Mouse (Mus musculus): ENCODE data around the gene Zfp112. TPM values are rescaled to one million over a fixed set of nuclear protein-coding genes. Genes with fewer than 3 reads are reported as not detected.

Gene Zfp112
- polyA plus RNA-seq, 1 experiment: 1.2 TPM

DNA sequence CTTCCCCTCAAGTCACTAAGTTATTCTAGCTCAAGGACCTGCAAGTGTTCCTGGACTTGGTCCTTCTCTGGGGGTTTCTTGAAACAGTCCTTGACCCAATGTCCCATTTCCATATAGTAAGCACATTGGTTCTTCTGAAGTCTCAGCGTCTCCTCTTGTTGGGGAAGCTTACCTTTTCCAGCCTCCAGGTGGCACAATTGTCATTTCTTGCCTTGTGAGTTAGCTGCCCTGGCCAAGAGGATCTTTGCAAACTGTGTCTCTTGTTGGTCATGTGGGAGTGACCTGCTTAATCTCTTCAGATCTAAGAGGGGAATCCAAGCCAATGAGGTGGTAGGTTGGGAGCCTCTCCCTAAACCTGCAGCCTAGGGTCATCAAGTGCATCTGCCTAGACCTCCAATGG lies 41.2 kb downstream of the Zfp112 start:
- TF ChIP-seq MYOG (IDR thresholded peaks at IDR 0.05; ENCODE audit: control insufficient read depth in 1 of 3, insufficient read depth in 1 of 3, insufficient read length in 2 of 3, low read depth in 2 of 3): no peak
- no peak for TF ChIP-seq MYOD1 (IDR thresholded peaks at IDR 0.05; ENCODE audit: control insufficient read depth in 1 of 3, insufficient read length in 2 of 3, low read depth in 2 of 3)
- no peak for TF ChIP-seq E2F4 (IDR thresholded peaks at IDR 0.05; ENCODE audit: insufficient read depth)
- Histone ChIP-seq H3K36me3 (ENCODE audit: control insufficient read depth, insufficient read depth) (no peaks in the 10 kb centered on the region), H3K27me3 (ENCODE audit: control insufficient read depth, insufficient read depth, insufficient read length) (no peaks in the 10 kb centered on the region), H3ac (ENCODE audit: control insufficient read depth, insufficient read length) (no peak overlapping the region), H3K79me2 (ENCODE audit: control insufficient read depth, insufficient read depth) (no peaks in the 10 kb centered on the region), H3K4me3 (no peak overlapping the region), H3K4me2 (ENCODE audit: low read depth) (no peak overlapping the region)

DNA sequence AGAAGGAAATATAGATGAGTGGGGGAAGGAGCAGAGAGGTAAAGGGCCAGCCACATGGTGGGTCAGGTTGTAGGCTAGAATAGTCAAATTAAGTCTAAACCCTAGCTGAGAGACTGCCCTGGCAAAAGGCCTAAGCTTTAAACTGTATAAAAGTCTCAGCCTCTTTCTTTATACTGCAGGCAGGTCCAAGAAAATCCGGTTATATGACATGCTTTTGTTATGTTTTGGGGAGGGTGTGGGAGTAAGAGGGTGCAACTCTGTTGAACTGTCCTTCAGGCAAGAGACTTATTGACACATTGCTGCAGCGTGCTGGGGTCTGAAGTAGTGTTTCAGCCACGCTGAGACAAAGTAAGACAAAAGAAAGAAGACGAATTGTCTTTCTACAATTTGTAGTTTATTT lies 60.1 kb downstream of the Zfp112 start:
- Histone ChIP-seq H3K36me3 (ENCODE audit: control insufficient read depth, insufficient read depth) (no peaks in the 10 kb centered on the region), H3K4me3 (no peak overlapping the region), H3ac (ENCODE audit: control insufficient read depth, insufficient read length) (no peak overlapping the region), H3K27me3 (ENCODE audit: control insufficient read depth, insufficient read depth, insufficient read length) (no peaks in the 10 kb centered on the region), H3K79me2 (ENCODE audit: control insufficient read depth, insufficient read depth) (no peaks in the 10 kb centered on the region), H3K4me2 (ENCODE audit: low read depth) (no peak overlapping the region)
- TF ChIP-seq MYOG (IDR thresholded peaks at IDR 0.05; ENCODE audit: control insufficient read depth in 1 of 3, insufficient read depth in 1 of 3, insufficient read length in 2 of 3, low read depth in 2 of 3) (no peak), POLR2A (IDR thresholded peaks at IDR 0.05; ENCODE audit: insufficient read length, low read depth) (no peak), USF1 (IDR thresholded peaks at IDR 0.05; ENCODE audit: low read depth) (no peak)

DNA sequence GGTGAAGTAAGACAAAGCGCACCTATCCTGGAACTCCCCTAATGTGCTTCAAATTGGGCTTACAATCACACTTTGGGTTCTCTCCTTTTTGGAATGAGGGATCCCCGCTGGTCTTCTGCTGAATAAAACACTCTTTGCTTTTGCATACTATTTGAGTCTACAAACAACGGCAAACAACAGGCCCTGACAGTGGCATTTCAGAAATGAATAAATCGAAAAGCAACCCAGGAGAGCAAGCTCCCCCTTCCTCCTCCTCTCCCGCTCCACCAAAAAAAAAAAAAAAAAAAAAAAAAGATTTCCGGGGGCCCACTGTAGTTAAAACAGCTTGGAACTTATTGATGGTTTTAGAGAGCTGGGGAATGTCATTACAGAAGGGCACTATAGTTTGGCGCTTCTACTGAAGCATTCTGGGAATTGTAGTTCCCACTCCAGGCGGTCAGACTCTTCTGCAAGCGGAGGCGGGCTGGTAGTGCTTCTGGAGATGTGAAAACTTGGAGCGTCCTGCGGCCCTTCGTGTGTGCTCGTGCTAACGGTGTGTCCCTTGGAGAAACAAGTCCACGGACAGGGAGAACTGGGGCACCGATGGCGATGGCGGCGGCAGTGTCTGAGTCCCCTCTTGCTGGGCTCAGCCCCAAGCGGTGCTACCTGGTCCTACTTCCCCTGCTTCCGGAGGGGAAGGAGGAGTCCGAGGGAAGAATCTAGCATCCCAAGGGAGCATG lies 62.7 kb downstream of the Zfp112 start, which contains the start of gene Zfp114:
TSS of gene Zfp114 (plus strand) at position 443 of the 719 bp plus-strand sequence.
- H3K4me2 ChIP-seq (ENCODE audit: low read depth): no peak within 1 kb of the TSS
- TF ChIP-seq MAX (IDR thresholded peaks at IDR 0.05; ENCODE audit: low read depth) (no peak), MYOG (IDR thresholded peaks at IDR 0.05; ENCODE audit: control insufficient read depth in 1 of 3, insufficient read depth in 1 of 3, insufficient read length in 2 of 3, low read depth in 2 of 3) (no peak), REST (IDR thresholded peaks at IDR 0.05; ENCODE audit: insufficient read depth, insufficient read length) (no peak), SRF (IDR thresholded peaks at IDR 0.05; ENCODE audit: control insufficient read depth, insufficient read length, low read depth) (no peak), USF1 (IDR thresholded peaks at IDR 0.05; ENCODE audit: low read depth) (no peak), E2F4 (IDR thresholded peaks at IDR 0.05; ENCODE audit: insufficient read depth) (no peak)

DNA sequence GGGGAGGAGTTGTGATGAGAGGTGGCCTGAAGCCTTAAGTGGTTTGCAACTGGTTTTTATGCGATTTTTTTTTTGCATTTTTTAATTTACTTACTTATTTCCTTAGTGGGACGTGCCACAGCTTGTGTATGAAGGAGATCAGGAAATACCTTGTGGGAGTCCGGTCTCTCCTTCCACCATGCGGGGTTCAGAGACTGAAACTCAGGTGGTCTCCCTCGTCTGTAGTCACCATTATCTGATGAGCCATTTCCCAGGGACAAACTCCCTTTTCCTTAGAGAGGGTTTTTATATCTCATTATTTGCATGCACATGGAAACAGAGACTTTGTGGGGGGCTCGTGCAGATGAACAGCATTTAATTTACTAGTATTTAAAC lies 63.2 kb downstream of the Zfp112 start:
- H3K4me2 ChIP-seq (ENCODE audit: low read depth): no peak overlapping the region
- TF ChIP-seq E2F4 (IDR thresholded peaks at IDR 0.05; ENCODE audit: insufficient read depth): no peak
- no peak for TF ChIP-seq POLR2AphosphoS2 (IDR thresholded peaks at IDR 0.05; ENCODE audit: insufficient read length, low read depth)
- TF ChIP-seq MYOD1 (IDR thresholded peaks at IDR 0.05; ENCODE audit: control insufficient read depth in 1 of 3, insufficient read length in 2 of 3, low read depth in 2 of 3): no peak
- TF ChIP-seq MYOG (IDR thresholded peaks at IDR 0.05; ENCODE audit: control insufficient read depth in 1 of 3, insufficient read depth in 1 of 3, insufficient read length in 2 of 3, low read depth in 2 of 3): no peak
- TF ChIP-seq REST (IDR thresholded peaks at IDR 0.05; ENCODE audit: insufficient read depth, insufficient read length): no peak
- no peak for TF ChIP-seq TCF12 (IDR thresholded peaks at IDR 0.05; ENCODE audit: insufficient read depth, poor library complexity, severe bottlenecking)
- no peak for TF ChIP-seq CEBPB (IDR thresholded peaks at IDR 0.05; ENCODE audit: insufficient read depth, poor library complexity, severe bottlenecking)
- no peak for TF ChIP-seq POLR2A (IDR thresholded peaks at IDR 0.05; ENCODE audit: insufficient read length, low read depth)

More for the DNA sequence above, 62.7 kb downstream of the Zfp112 start, which contains the start of gene Zfp114:
- Histone ChIP-seq H3ac (ENCODE audit: control insufficient read depth, insufficient read length) (no peak within 1 kb of the TSS), H3K27me3 (ENCODE audit: control insufficient read depth, insufficient read depth, insufficient read length) (no peaks in the 10 kb centered on the region), H3K79me2 (ENCODE audit: control insufficient read depth, insufficient read depth) (no peaks in the 10 kb centered on the region), H3K36me3 (ENCODE audit: control insufficient read depth, insufficient read depth) (no peaks in the 10 kb centered on the region), H3K4me3 (no peak within 1 kb of the TSS)

More for the DNA sequence above, 63.2 kb downstream of the Zfp112 start:
- Histone ChIP-seq H3K4me3 (no peak overlapping the region), H3K79me2 (ENCODE audit: control insufficient read depth, insufficient read depth) (no peaks in the 10 kb centered on the region), H3ac (ENCODE audit: control insufficient read depth, insufficient read length) (no peak overlapping the region), H3K36me3 (ENCODE audit: control insufficient read depth, insufficient read depth) (no peaks in the 10 kb centered on the region), H3K27me3 (ENCODE audit: control insufficient read depth, insufficient read depth, insufficient read length) (no peaks in the 10 kb centered on the region)

Other genes with a start within 250 kb of the Zfp112 start
- gene Vmn1r177, start 245.9 kb upstream of the Zfp112 start, polyA plus RNA-seq (2012; fragmentation: generic; extraction: Trizol): not detected
- not detected for gene Vmn1r178, start 220.3 kb upstream of the Zfp112 start, polyA plus RNA-seq (2012; fragmentation: generic; extraction: Trizol)
- not detected for gene Vmn1r179, start 185.3 kb upstream of the Zfp112 start, polyA plus RNA-seq (2012; fragmentation: generic; extraction: Trizol)
- not detected for gene Vmn1r180, start 161.7 kb upstream of the Zfp112 start, polyA plus RNA-seq (2012; fragmentation: generic; extraction: Trizol)
- not detected for gene Vmn1r181, start 137.7 kb upstream of the Zfp112 start, polyA plus RNA-seq (2012; fragmentation: generic; extraction: Trizol)
- not detected for gene V1rd19, start 110.6 kb upstream of the Zfp112 start, polyA plus RNA-seq (2012; fragmentation: generic; extraction: Trizol)
- gene Vmn1r183, start 59.1 kb upstream of the Zfp112 start, polyA plus RNA-seq (2012; fragmentation: generic; extraction: Trizol): not detected
- 9.0 TPM for gene Zfp180, start 30.4 kb upstream of the Zfp112 start, polyA plus RNA-seq (2012; fragmentation: generic; extraction: Trizol)
- 2.0 TPM for gene Zfp235, start 21.9 kb downstream of the Zfp112 start, polyA plus RNA-seq (2012; fragmentation: generic; extraction: Trizol)
- not detected for gene Zfp114, start 62.7 kb downstream of the Zfp112 start, polyA plus RNA-seq (2012; fragmentation: generic; extraction: Trizol)
- 0.90 TPM for gene Zfp111, start 99.1 kb downstream of the Zfp112 start, polyA plus RNA-seq (2012; fragmentation: generic; extraction: Trizol)
- gene Zfp109, start 125.2 kb downstream of the Zfp112 start, polyA plus RNA-seq (2012; fragmentation: generic; extraction: Trizol): 0.46 TPM
- 0.38 TPM for gene Zfp108, start 142.5 kb downstream of the Zfp112 start, polyA plus RNA-seq (2012; fragmentation: generic; extraction: Trizol)
- 1.4 TPM for gene Zfp93, start 158.1 kb downstream of the Zfp112 start, polyA plus RNA-seq (2012; fragmentation: generic; extraction: Trizol)
- gene Zfp61, start 188.9 kb downstream of the Zfp112 start, polyA plus RNA-seq (2012; fragmentation: generic; extraction: Trizol): 4.3 TPM
- 2.1 TPM for gene Zfp94, start 204.4 kb downstream of the Zfp112 start, polyA plus RNA-seq (2012; fragmentation: generic; extraction: Trizol)
- gene Tescl, start 221.6 kb downstream of the Zfp112 start, polyA plus RNA-seq (2012; fragmentation: generic; extraction: Trizol): 0.05 TPM
- not detected for gene Lypd5, start 236.9 kb downstream of the Zfp112 start, polyA plus RNA-seq (2012; fragmentation: generic; extraction: Trizol)

All from myocyte (in vitro differentiated cells).